Mouse (Mus musculus) hindbrain, embryonic 14.5 days (tissue): ENCODE data around the gene Rnft2. TPM values are rescaled to one million over a fixed set of nuclear protein-coding genes. Genes with fewer than 3 reads are reported as not detected.

ENCODE experiments used
- ATAC-seq: fragments of 200-750 bp; cut with Nextera tagmentation; 2 replicates; pipeline ENCODE4 v1.8.0; 2017; ENCODE audit warnings: moderate number of reproducible peaks, mild to moderate bottlenecking, moderate TSS enrichment, moderate library complexity; ENCODE audit not compliant: low FRiP score
- DNase-seq: peaks from one replicate; pipeline ENCODE4 v3.0.0-alpha.2; 2015; ENCODE audit warnings: low spot score
- H3K27ac ChIP-seq: fragments of 300-500 bp; sonication (generic); 2 replicates; pipeline ENCODE4 v1.5.1; 2014; ENCODE audit warnings: mild to moderate bottlenecking, moderate library complexity
- H3K27me3 ChIP-seq: fragments of 300-500 bp; sonication (generic); 2 replicates; pipeline ENCODE4 v1.6.1; 2014; ENCODE audit warnings: mild to moderate bottlenecking, low read length, mixed read lengths; ENCODE audit not compliant: control insufficient read depth, insufficient read depth
- H3K36me3 ChIP-seq: fragments of 300-500 bp; sonication (generic); replicated peaks from 2 replicates; pipeline ENCODE4 v1.6.1; 2014; ENCODE audit not compliant: control insufficient read depth, insufficient read depth
- H3K4me1 ChIP-seq: fragments of 300-500 bp; sonication (generic); replicated peaks from 2 replicates; pipeline ENCODE4 v1.6.1; 2014; ENCODE audit warnings: antibody characterized with exemption, low read length, mixed read lengths; ENCODE audit not compliant: control insufficient read depth, insufficient read depth
- H3K4me2 ChIP-seq: fragments of 300-500 bp; sonication (generic); replicated peaks from 2 replicates; pipeline ENCODE4 v1.6.1; 2014; ENCODE audit warnings: mild to moderate bottlenecking, moderate library complexity
- H3K4me3 ChIP-seq: fragments of 300-500 bp; sonication (generic); replicated peaks from 2 replicates; pipeline ENCODE4 v1.5.1; 2014; ENCODE audit warnings: mild to moderate bottlenecking, low read length
- H3K9ac ChIP-seq: fragments of 300-500 bp; sonication (generic); 2 replicates; pipeline ENCODE4 v1.6.1; 2014
- H3K9me3 ChIP-seq: fragments of 300-500 bp; sonication (generic); 2 replicates; pipeline ENCODE4 v1.6.1; 2016; ENCODE audit warnings: low read length; ENCODE audit not compliant: control insufficient read depth
- WGBS: fragments of 180-500 bp; shearing (Covaris S2); extraction: QIAGEN DNeasy Blood & Tissue Kit; methylation state at CpG from one replicate; pipeline ENCODE4 v1.1.7; 2014; 5-methylcytosine and 5-hydroxymethylcytosine counted together
- polyA plus RNA-seq: library from polyadenylated mRNA; unstranded; fragments of >200 nt; fragmentation: Nextera tagmentation; extraction: Ambion mirVana; gene quantifications from 2 replicates; pipeline ENCODE4 v1.2.1, GENCODE M21; 2014

Rnft2 gene
- polyA plus RNA-seq, 1 experiment from 2014 or later, result 13.0 TPM

GRCm38 (mm10) chr5:118273446-118273845 is 28.5 kb upstream of the Rnft2 start:
- peaks cover 46% of the 10 kb centered on the region for H3K4me1 ChIP-seq
- WGBS, result 48% methylated on average over 7 of the region's 7 CpGs
- H3K9me3 ChIP-seq, result no peaks in the 10 kb centered on the region
- no peak for DNase-seq
- H3K9ac ChIP-seq, result no peak overlapping the region; the same call in 1 of the 2 replicates
- H3K36me3 ChIP-seq, result no peaks in the 10 kb centered on the region
- H3K4me2 ChIP-seq, result no peak overlapping the region
- H3K27me3 ChIP-seq, result peaks cover 3% of the 10 kb centered on the region; the same call in 1 of the 2 replicates
- no peak overlapping the region for H3K4me3 ChIP-seq
- H3K27ac ChIP-seq, result no peak overlapping the region
- no peak for ATAC-seq

DNA sequence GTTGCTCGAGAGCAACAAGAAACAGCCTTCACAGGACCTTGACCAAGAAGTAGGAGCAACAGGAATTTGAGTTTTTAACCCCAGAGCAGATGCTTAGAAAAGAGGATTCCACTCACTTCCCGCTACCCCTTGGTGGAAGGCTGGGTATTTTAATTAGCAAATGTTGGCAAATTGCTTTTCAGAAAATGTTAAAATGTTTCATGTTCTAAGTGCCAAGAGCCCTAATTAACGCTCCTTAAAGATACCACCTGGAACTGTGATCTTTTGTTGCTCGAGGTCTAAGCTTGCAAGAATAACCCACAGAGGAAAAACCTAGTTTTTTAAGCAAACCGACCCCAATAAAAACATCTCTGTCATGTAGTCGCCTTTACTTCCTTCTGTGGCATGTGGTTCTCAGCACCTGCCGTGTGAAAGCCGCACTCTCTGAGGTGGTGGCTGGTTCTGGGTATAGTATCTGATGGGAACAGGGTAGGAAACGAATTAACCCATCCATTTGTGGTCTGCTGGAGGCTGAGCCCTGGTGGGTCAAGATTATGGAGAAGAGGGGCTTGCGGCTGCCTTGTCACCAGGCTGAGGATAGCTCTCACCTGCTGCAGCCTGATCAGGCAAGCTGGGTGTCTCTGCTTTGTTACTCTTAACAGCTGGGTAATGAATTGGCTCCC is 26.7 kb upstream of the Rnft2 start:
- Histone ChIP-seq H3K27me3 (peaks cover 3% of the 10 kb centered on the region; the same call in 1 of the 2 replicates), H3K4me3 (no peak overlapping the region), H3K9me3 (no peaks in the 10 kb centered on the region), H3K4me2 (no peak overlapping the region), H3K36me3 (no peaks in the 10 kb centered on the region), H3K4me1 (peaks cover 38% of the 10 kb centered on the region), H3K27ac (no peak overlapping the region), H3K9ac (no peak overlapping the region)
- ATAC-seq (no peak), DNase-seq (no peak)
- WGBS, result 79% methylated on average over 10 of the region's 10 CpGs

- DNase-seq (peak; percentile 98), ATAC-seq (peak; percentile 86)
- peaks cover 3% of the 10 kb centered on the region; the same call in 1 of the 2 replicates for H3K27me3 ChIP-seq
- H3K4me1 ChIP-seq, result peaks cover 17% of the 10 kb centered on the region
- H3K36me3 ChIP-seq, result no peaks in the 10 kb centered on the region
- peak overlapping the region; percentile 40 for H3K9ac ChIP-seq
- H3K4me2 ChIP-seq, result peak overlapping the region; percentile 42
- 0 out of 2 replicates have a peak overlapping the region, but pooled peaks have one; percentile 11 for H3K4me3 ChIP-seq
- H3K9me3 ChIP-seq, result no peaks in the 10 kb centered on the region
- H3K27ac ChIP-seq, result no peak overlapping the region
- WGBS, result 1% methylated on average over 13 of the region's 13 CpGs
Observed at GRCm38 (mm10) chr5:118268987-118269386, 24.1 kb upstream of the Rnft2 start.

DNA sequence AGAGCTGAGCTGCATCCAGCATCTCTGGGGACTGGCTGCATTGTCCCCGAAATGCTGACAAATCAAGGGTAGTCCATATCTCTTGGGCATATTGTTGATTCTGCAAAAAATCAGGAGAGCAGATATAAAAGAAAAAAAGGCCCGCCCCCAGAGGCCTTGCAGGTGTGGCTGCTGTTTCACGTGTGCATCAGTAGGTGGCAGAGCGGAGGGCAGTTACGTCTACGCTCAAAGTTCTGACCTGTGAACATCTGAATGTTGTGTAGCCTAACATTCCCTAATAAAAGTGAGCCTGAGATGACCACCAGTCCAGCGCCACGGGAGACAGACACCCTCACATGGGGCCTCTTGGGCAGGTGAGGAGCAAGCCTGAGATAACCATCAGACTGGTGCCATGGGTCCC is 21.4 kb upstream of the Rnft2 start:
- Histone ChIP-seq H3K27ac (no peak overlapping the region), H3K4me3 (no peak overlapping the region), H3K27me3 (peaks cover 3% of the 10 kb centered on the region; the same call in 1 of the 2 replicates), H3K36me3 (peaks cover 17% of the 10 kb centered on the region), H3K4me1 (0 out of 2 replicates have a peak, but pooled peaks cover 5% of the 10 kb centered on the region), H3K9ac (no peak overlapping the region), H3K9me3 (no peaks in the 10 kb centered on the region), H3K4me2 (no peak overlapping the region)
- WGBS, result 41% methylated on average over 8 of the region's 8 CpGs
- DNase-seq, result no peak
- ATAC-seq, result no peak

- DNase-seq, result no peak
- H3K4me1 ChIP-seq, result 0 out of 2 replicates have a peak, but pooled peaks cover 5% of the 10 kb centered on the region
- WGBS, result 86% methylated on average over 5 of the region's 5 CpGs
- H3K4me2 ChIP-seq, result no peak overlapping the region
- no peak overlapping the region for H3K9ac ChIP-seq
- H3K36me3 ChIP-seq, result peaks cover 26% of the 10 kb centered on the region
- H3K27ac ChIP-seq, result no peak overlapping the region
- no peak overlapping the region for H3K4me3 ChIP-seq
- H3K27me3 ChIP-seq, result 0 out of 2 replicates have a peak, but pooled peaks cover 3% of the 10 kb centered on the region
- no peak for ATAC-seq
- no peaks in the 10 kb centered on the region for H3K9me3 ChIP-seq
Observed at GRCm38 (mm10) chr5:118265366-118265765, 20.4 kb upstream of the Rnft2 start.

GRCm38 (mm10) chr5:118264279-118264678 is 19.4 kb upstream of the Rnft2 start:
- ATAC-seq (no peak), DNase-seq (no peak)
- no peak overlapping the region for H3K4me3 ChIP-seq
- H3K4me2 ChIP-seq, result no peak overlapping the region
- H3K27me3 ChIP-seq, result no peaks in the 10 kb centered on the region
- H3K9ac ChIP-seq, result no peak overlapping the region
- H3K27ac ChIP-seq, result no peak overlapping the region
- H3K36me3 ChIP-seq, result peaks cover 36% of the 10 kb centered on the region
- H3K4me1 ChIP-seq, result peaks cover 3% of the 10 kb centered on the region; the same call in 1 of the 2 replicates
- H3K9me3 ChIP-seq, result no peaks in the 10 kb centered on the region
- WGBS, result 53% methylated on average over 9 of the region's 9 CpGs

- Histone ChIP-seq H3K4me3 (no peak overlapping the region), H3K9ac (no peak overlapping the region), H3K27me3 (no peaks in the 10 kb centered on the region), H3K4me2 (no peak overlapping the region), H3K9me3 (no peaks in the 10 kb centered on the region), H3K27ac (no peak overlapping the region), H3K36me3 (peaks cover 53% of the 10 kb centered on the region), H3K4me1 (peaks cover 9% of the 10 kb centered on the region)
- ATAC-seq (no peak), DNase-seq (no peak)
- 93% methylated on average over 8 of the region's 8 CpGs for WGBS
Observed at GRCm38 (mm10) chr5:118262418-118262817, 17.5 kb upstream of the Rnft2 start.

DNA sequence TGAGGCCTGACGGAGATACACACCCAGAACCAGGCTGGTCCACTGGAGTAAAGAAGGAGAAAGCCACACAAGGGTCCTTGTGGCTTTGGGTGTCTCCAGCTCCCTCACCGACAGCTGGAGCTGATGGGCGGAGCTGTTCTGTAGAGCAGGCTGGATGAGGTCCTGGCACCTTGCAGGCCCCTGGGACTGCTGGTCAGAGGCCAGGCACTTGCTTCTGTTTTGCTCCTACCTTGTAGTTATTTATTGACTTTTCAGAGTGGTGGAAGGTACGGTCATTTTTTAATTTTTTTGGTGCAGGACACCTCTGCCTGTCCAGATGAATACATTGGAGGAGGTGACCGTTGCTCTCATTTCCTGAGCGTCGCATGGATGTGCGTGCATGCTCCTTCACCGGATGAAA is 16.3 kb upstream of the Rnft2 start:
- no peak overlapping the region for H3K4me2 ChIP-seq
- WGBS, result 96% methylated on average over 9 of the region's 9 CpGs
- H3K36me3 ChIP-seq, result peaks cover 65% of the 10 kb centered on the region
- DNase-seq (no peak), ATAC-seq (no peak)
- H3K9ac ChIP-seq, result no peak overlapping the region
- no peaks in the 10 kb centered on the region for H3K27me3 ChIP-seq
- H3K27ac ChIP-seq, result no peak overlapping the region
- H3K9me3 ChIP-seq, result no peaks in the 10 kb centered on the region
- H3K4me1 ChIP-seq, result peaks cover 9% of the 10 kb centered on the region
- H3K4me3 ChIP-seq, result no peak overlapping the region

DNA sequence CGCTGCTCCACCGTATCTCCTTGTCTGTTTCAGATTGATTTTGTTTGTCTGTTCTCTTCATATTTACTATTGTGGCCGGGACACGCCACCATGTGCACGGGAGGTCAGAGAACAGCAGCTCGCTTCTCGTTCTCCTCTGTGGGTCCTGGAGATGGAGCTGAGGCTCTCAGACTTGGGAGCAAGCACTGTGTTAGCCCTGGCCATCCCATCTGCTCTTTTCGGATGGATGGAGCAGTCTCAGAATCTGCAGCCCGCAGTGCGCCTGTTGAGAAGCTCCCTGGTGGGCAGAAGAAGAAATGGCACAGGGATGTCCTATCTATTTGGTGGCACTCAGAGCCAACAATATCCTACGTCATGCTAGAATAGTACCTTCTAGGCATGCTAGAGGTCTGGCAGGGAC is 15.7 kb upstream of the Rnft2 start:
- Histone ChIP-seq H3K36me3 (peaks cover 65% of the 10 kb centered on the region), H3K9ac (no peak overlapping the region), H3K4me1 (peaks cover 9% of the 10 kb centered on the region), H3K4me3 (no peak overlapping the region), H3K4me2 (no peak overlapping the region), H3K27ac (no peak overlapping the region), H3K9me3 (no peaks in the 10 kb centered on the region), H3K27me3 (no peaks in the 10 kb centered on the region)
- 86% methylated on average over 11 of the region's 11 CpGs for WGBS
- no peak for DNase-seq
- no peak for ATAC-seq
